Mouse (Mus musculus) neural tube, embryonic 14.5 days (tissue): Measurements from ENCODE around the gene Spic. TPM values are rescaled to one million over a fixed set of nuclear protein-coding genes. Genes with fewer than 3 reads are reported as not detected.
"Not testable (repeated sequence)": the region's sequence is repeated elsewhere in the genome, so short reads cannot be mapped to it uniquely, and the experiment has no call there.

Source experiments
- ATAC-seq: fragments of 200-750 bp; cut with Nextera tagmentation; 2 replicates; pipeline ENCODE4 v1.8.0; 2017; ENCODE audit warnings: low read depth, mild to moderate bottlenecking, moderate TSS enrichment, moderate library complexity
- H3K27ac ChIP-seq: fragments of 300-500 bp; sonication (generic); 2 replicates; pipeline ENCODE4 v1.5.1; 2014; ENCODE audit warnings: low read depth, mild to moderate bottlenecking, control low read depth, low read length, moderate library complexity, mixed read lengths
- H3K27me3 ChIP-seq: fragments of 300-500 bp; sonication (generic); 2 replicates; pipeline ENCODE4 v1.6.1; 2014; ENCODE audit warnings: low read length; ENCODE audit not compliant: control insufficient read depth, insufficient read depth
- H3K36me3 ChIP-seq: fragments of 300-500 bp; sonication (generic); 2 replicates; pipeline ENCODE4 v1.6.1; 2014; ENCODE audit warnings: low read length, mixed read lengths; ENCODE audit not compliant: control insufficient read depth, insufficient read depth
- H3K4me1 ChIP-seq: fragments of 300-500 bp; sonication (generic); 2 replicates; pipeline ENCODE4 v1.6.1; 2014; ENCODE audit warnings: low read length; ENCODE audit not compliant: control insufficient read depth, insufficient read depth
- H3K4me2 ChIP-seq: fragments of 300-500 bp; sonication (generic); 2 replicates; pipeline ENCODE4 v1.6.1; 2014; ENCODE audit warnings: mild to moderate bottlenecking, low read depth, low read length, control low read depth
- H3K4me3 ChIP-seq: fragments of 300-500 bp; sonication (generic); 2 replicates; pipeline ENCODE4 v1.5.1; 2014; ENCODE audit warnings: low read depth, low read length, control low read depth, mixed read lengths
- H3K9ac ChIP-seq: fragments of 300-500 bp; sonication (generic); replicated peaks from 2 replicates; pipeline ENCODE4 v1.6.1; 2014; ENCODE audit warnings: low read depth, mild to moderate bottlenecking, control low read depth, low read length, mixed read lengths
- H3K9me3 ChIP-seq: fragments of 300-500 bp; sonication (generic); 2 replicates; pipeline ENCODE4 v1.6.1; 2016; ENCODE audit warnings: low read length; ENCODE audit not compliant: control insufficient read depth
- WGBS: fragments of 180-500 bp; shearing (Covaris S2); extraction: QIAGEN DNeasy Blood & Tissue Kit; methylation state at CpG from one replicate; pipeline ENCODE4 v1.1.7; 2014; 5-methylcytosine and 5-hydroxymethylcytosine counted together
- polyA plus RNA-seq: library from polyadenylated mRNA; unstranded; fragments of >200 nt; fragmentation: Nextera tagmentation; extraction: Ambion mirVana; gene quantifications from 2 replicates; pipeline ENCODE4 v1.2.1, GENCODE M21; 2014

Gene Spic
- polyA plus RNA-seq, 1 experiment from 2014 or later: not detected

- H3K4me2 ChIP-seq: no peak overlapping the region
- no peak for ATAC-seq
- H3K27ac ChIP-seq: no peak overlapping the region
- WGBS: 47% methylated on average over 1 of the region's 1 CpGs
- H3K4me1 ChIP-seq: no peaks in the 10 kb centered on the region
- H3K4me3 ChIP-seq: no peak overlapping the region
- H3K36me3 ChIP-seq: no peaks in the 10 kb centered on the region
- H3K9me3 ChIP-seq: no peaks in the 10 kb centered on the region
- H3K9ac ChIP-seq: no peak overlapping the region
- no peaks in the 10 kb centered on the region for H3K27me3 ChIP-seq
Observed at GRCm38 (mm10) chr10:88669719-88670118, 15.1 kb downstream of the Spic start.

- H3K4me3 ChIP-seq, H3K27me3 ChIP-seq, H3K4me1 ChIP-seq, H3K9me3 ChIP-seq, H3K9ac ChIP-seq, H3K27ac ChIP-seq, H3K4me2 ChIP-seq, ATAC-seq, H3K36me3 ChIP-seq: not testable (repeated sequence)
Observed at GRCm38 (mm10) chr10:88663856-88664255, 21.0 kb downstream of the Spic start.

GRCm38 (mm10) chr10:88658918-88659317 lies 25.9 kb downstream of the Spic start:
- Histone ChIP-seq H3K4me2 (no peak overlapping the region), H3K4me1 (no peaks in the 10 kb centered on the region), H3K36me3 (no peaks in the 10 kb centered on the region), H3K27me3 (no peaks in the 10 kb centered on the region), H3K27ac (no peak overlapping the region), H3K4me3 (no peak overlapping the region), H3K9me3 (no peaks in the 10 kb centered on the region), H3K9ac (no peak overlapping the region)
- ATAC-seq: no peak
- WGBS: 95% methylated on average over 4 of the region's 4 CpGs

GRCm38 (mm10) chr10:88645448-88645847 lies 39.4 kb downstream of the Spic start:
- Histone ChIP-seq H3K4me1 (no peaks in the 10 kb centered on the region), H3K4me3 (no peak overlapping the region), H3K36me3 (no peaks in the 10 kb centered on the region), H3K4me2 (no peak overlapping the region), H3K27me3 (no peaks in the 10 kb centered on the region), H3K9me3 (no peaks in the 10 kb centered on the region), H3K27ac (no peak overlapping the region), H3K9ac (no peak overlapping the region)
- WGBS: 68% methylated on average over 5 of the region's 5 CpGs
- no peak for ATAC-seq

GRCm38 (mm10) chr10:88631330-88631953 lies 53.4 kb downstream of the Spic start:
- Histone ChIP-seq H3K4me3 (no peak overlapping the region), H3K4me2 (no peak overlapping the region), H3K4me1 (no peaks in the 10 kb centered on the region), H3K9ac (no peak overlapping the region), H3K27ac (no peak overlapping the region), H3K9me3 (no peaks in the 10 kb centered on the region), H3K27me3 (no peaks in the 10 kb centered on the region), H3K36me3 (no peaks in the 10 kb centered on the region)
- 88% methylated on average over 10 of the region's 10 CpGs for WGBS
- ATAC-seq: no peak

- ATAC-seq: no peak
- no peak overlapping the region for H3K4me2 ChIP-seq
- H3K4me3 ChIP-seq: no peak overlapping the region
- no peak overlapping the region for H3K9ac ChIP-seq
- no peaks in the 10 kb centered on the region for H3K4me1 ChIP-seq
- H3K9me3 ChIP-seq: no peaks in the 10 kb centered on the region
- H3K36me3 ChIP-seq: no peaks in the 10 kb centered on the region
- 94% methylated on average over 2 of the region's 2 CpGs for WGBS
- no peak overlapping the region for H3K27ac ChIP-seq
- no peaks in the 10 kb centered on the region for H3K27me3 ChIP-seq
Observed at GRCm38 (mm10) chr10:88630663-88631329, 54.0 kb downstream of the Spic start.

- Histone ChIP-seq H3K4me1 (no peaks in the 10 kb centered on the region), H3K4me2 (no peak overlapping the region), H3K27me3 (no peaks in the 10 kb centered on the region), H3K27ac (no peak overlapping the region), H3K4me3 (no peak overlapping the region), H3K9ac (no peak overlapping the region), H3K9me3 (no peaks in the 10 kb centered on the region), H3K36me3 (no peaks in the 10 kb centered on the region)
- 51% methylated on average over 4 of the region's 4 CpGs for WGBS
- peak; percentile 65; the same call in 1 of the 2 replicates for ATAC-seq
Observed at GRCm38 (mm10) chr10:88627052-88627451, 57.8 kb downstream of the Spic start.

- H3K36me3 ChIP-seq: no peaks in the 10 kb centered on the region
- WGBS: 75% methylated on average over 3 of the region's 3 CpGs
- H3K27ac ChIP-seq: no peak overlapping the region
Observed at GRCm38 (mm10) chr10:88626176-88626575, 58.6 kb downstream of the Spic start.

More at GRCm38 (mm10) chr10:88626176-88626575, 58.6 kb downstream of the Spic start:
- H3K4me3 ChIP-seq: no peak overlapping the region
- no peaks in the 10 kb centered on the region for H3K4me1 ChIP-seq
- no peak overlapping the region for H3K4me2 ChIP-seq
- H3K27me3 ChIP-seq: no peaks in the 10 kb centered on the region
- no peak for ATAC-seq
- no peak overlapping the region for H3K9ac ChIP-seq
- no peaks in the 10 kb centered on the region for H3K9me3 ChIP-seq
